Mouse (Mus musculus): ENCODE measurements around the gene Gnai1. TPM values are rescaled to one million over a fixed set of nuclear protein-coding genes. Genes with fewer than 3 reads are reported as not detected.

The Gnai1 gene
- 25.8 and 27.6 TPM in 2 replicates for polyA plus RNA-seq (2014; fragmentation: Nextera tagmentation; extraction: Ambion mirVana)

- no peaks in the 10 kb centered on the region for H3K27me3 ChIP-seq (ENCODE audit: control insufficient read depth, insufficient read depth, low read length)
- 0 out of 2 replicates have a peak within 1 kb of the TSS, but pooled peaks have one; percentile 70 for H3K27ac ChIP-seq (ENCODE audit: low read depth, low read length)
- peak; percentile 86 for DNase-seq (ENCODE audit: low spot score)
- no peaks in the 10 kb centered on the region for H3K9me3 ChIP-seq (ENCODE audit: control insufficient read depth, low read length)
- ATAC-seq (ENCODE audit: low FRiP score), result peak; percentile 98
- peak within 1 kb of the TSS; percentile 90 for H3K4me2 ChIP-seq (replicated peaks; ENCODE audit: low read depth, low read length)
- H3K4me1 ChIP-seq (replicated peaks; ENCODE audit: control insufficient read depth, insufficient read depth, low read length), result no peaks in the 10 kb centered on the region
- whole genome bisulfite sequencing, result under 1% methylated on average over 51 of the region's 76 CpGs
- peak within 1 kb of the TSS; percentile 64 for H3K9ac ChIP-seq (ENCODE audit: low read depth, low read length)
- H3K36me3 ChIP-seq (ENCODE audit: control insufficient read depth, insufficient read depth, low read length), result no peaks in the 10 kb centered on the region
- peak within 1 kb of the TSS; percentile 59 for H3K4me3 ChIP-seq (ENCODE audit: low read depth, low read length)
Measured at GRCm38 (mm10) chr5:18360281-18360819, at the start of gene Gnai1. TSS of gene Gnai1 (minus strand) at chr5:18360355.

GRCm38 (mm10) chr5:18367864-18368263 is 7.7 kb upstream of the Gnai1 start:
- Histone ChIP-seq H3K9me3 (ENCODE audit: control insufficient read depth, low read length) (no peaks in the 10 kb centered on the region), H3K9ac (ENCODE audit: low read depth, low read length) (no peak overlapping the region), H3K4me3 (ENCODE audit: low read depth, low read length) (no peak overlapping the region), H3K36me3 (ENCODE audit: control insufficient read depth, insufficient read depth, low read length) (no peaks in the 10 kb centered on the region), H3K4me1 (replicated peaks; ENCODE audit: control insufficient read depth, insufficient read depth, low read length) (no peaks in the 10 kb centered on the region), H3K27ac (ENCODE audit: low read depth, low read length) (no peak overlapping the region), H3K4me2 (replicated peaks; ENCODE audit: low read depth, low read length) (no peak overlapping the region), H3K27me3 (ENCODE audit: control insufficient read depth, insufficient read depth, low read length) (no peaks in the 10 kb centered on the region)
- WGBS, result 8% methylated on average over 2 of the region's 2 CpGs
- ATAC-seq (ENCODE audit: low FRiP score) (no peak), DNase-seq (ENCODE audit: low spot score) (no peak)

GRCm38 (mm10) chr5:18365460-18365859 is 5.3 kb upstream of the Gnai1 start:
- DNase-seq (ENCODE audit: low spot score), result no peak
- WGBS, result 95% methylated on average over 3 of the region's 3 CpGs
- no peak for ATAC-seq (ENCODE audit: low FRiP score)
- no peaks in the 10 kb centered on the region for H3K9me3 ChIP-seq (ENCODE audit: control insufficient read depth, low read length)
- no peaks in the 10 kb centered on the region for H3K4me1 ChIP-seq (replicated peaks; ENCODE audit: control insufficient read depth, insufficient read depth, low read length)
- H3K4me3 ChIP-seq (ENCODE audit: low read depth, low read length), result no peak overlapping the region
- no peaks in the 10 kb centered on the region for H3K27me3 ChIP-seq (ENCODE audit: control insufficient read depth, insufficient read depth, low read length)
- no peak overlapping the region for H3K4me2 ChIP-seq (replicated peaks; ENCODE audit: low read depth, low read length)
- H3K9ac ChIP-seq (ENCODE audit: low read depth, low read length), result no peak overlapping the region
- H3K36me3 ChIP-seq (ENCODE audit: control insufficient read depth, insufficient read depth, low read length), result no peaks in the 10 kb centered on the region
- H3K27ac ChIP-seq (ENCODE audit: low read depth, low read length), result no peak overlapping the region

GRCm38 (mm10) chr5:18360956-18361355 is 801 bp upstream of the Gnai1 start:
- WGBS, result 33% methylated on average over 6 of the region's 6 CpGs
- H3K27me3 ChIP-seq (ENCODE audit: control insufficient read depth, insufficient read depth, low read length), result no peaks in the 10 kb centered on the region
- H3K4me3 ChIP-seq (ENCODE audit: low read depth, low read length), result peak overlapping the region; percentile 59
- H3K27ac ChIP-seq (ENCODE audit: low read depth, low read length), result no peak overlapping the region
- no peaks in the 10 kb centered on the region for H3K4me1 ChIP-seq (replicated peaks; ENCODE audit: control insufficient read depth, insufficient read depth, low read length)
- no peaks in the 10 kb centered on the region for H3K9me3 ChIP-seq (ENCODE audit: control insufficient read depth, low read length)
- no peak for ATAC-seq (ENCODE audit: low FRiP score)
- no peaks in the 10 kb centered on the region for H3K36me3 ChIP-seq (ENCODE audit: control insufficient read depth, insufficient read depth, low read length)
- H3K9ac ChIP-seq (ENCODE audit: low read depth, low read length), result peak overlapping the region; percentile 32; the same call in 1 of the 2 replicates
- H3K4me2 ChIP-seq (replicated peaks; ENCODE audit: low read depth, low read length), result peak overlapping the region; percentile 90
- no peak for DNase-seq (ENCODE audit: low spot score)

DNA sequence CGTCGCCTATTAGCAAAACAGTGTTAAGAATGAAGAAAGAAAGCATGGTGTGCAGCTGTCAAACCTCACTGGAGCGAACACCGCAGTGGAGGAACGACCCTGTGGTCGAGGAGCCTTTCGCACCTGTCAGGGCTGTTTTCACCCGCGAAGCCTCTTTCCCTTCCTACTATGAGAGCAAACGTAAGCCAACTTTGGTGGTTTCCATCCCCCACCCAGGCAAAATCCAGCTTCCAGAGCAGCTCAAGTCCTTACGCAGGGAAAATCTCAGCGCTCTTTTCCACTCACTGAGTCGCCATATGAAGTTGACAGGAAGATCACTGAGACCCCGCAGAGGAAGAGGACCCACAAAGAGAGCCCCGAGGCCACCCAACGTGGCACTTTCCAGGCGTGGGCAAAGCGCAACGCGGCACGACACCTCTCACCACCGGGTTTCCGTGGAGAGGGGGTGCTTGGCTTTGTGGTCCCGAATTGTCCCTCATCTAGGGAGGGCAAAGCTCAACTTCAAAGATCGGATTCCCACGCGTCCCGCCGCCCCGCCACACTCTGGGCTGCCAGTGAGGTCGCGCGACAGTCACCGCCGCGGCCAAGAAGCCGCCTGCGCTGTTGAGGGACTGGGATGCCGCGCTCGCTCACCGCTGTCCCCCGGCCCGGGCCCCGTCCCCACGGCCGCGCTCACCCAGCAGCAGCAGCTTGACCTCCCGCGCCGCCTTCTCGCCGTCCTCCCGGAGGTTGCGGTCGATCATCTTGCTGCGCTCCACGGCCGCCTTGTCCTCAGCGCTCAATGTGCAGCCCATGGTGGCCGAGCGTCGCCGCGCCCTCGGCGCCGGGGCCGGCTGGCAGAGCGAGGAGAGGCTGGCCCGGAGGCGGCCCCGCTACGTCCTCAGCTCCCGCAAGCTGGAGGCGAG is 527 bp downstream of the Gnai1 start:
- H3K4me3 ChIP-seq (ENCODE audit: low read depth, low read length), result peak overlapping the region; percentile 59
- no peaks in the 10 kb centered on the region for H3K36me3 ChIP-seq (ENCODE audit: control insufficient read depth, insufficient read depth, low read length)
- no peaks in the 10 kb centered on the region for H3K9me3 ChIP-seq (ENCODE audit: control insufficient read depth, low read length)
- DNase-seq (ENCODE audit: low spot score) (peak; percentile 76), ATAC-seq (ENCODE audit: low FRiP score) (peak; percentile 90)
- 1% methylated on average over 70 of the region's 76 CpGs for WGBS
- H3K4me1 ChIP-seq (replicated peaks; ENCODE audit: control insufficient read depth, insufficient read depth, low read length), result no peaks in the 10 kb centered on the region
- H3K27me3 ChIP-seq (ENCODE audit: control insufficient read depth, insufficient read depth, low read length), result no peaks in the 10 kb centered on the region
- H3K27ac ChIP-seq (ENCODE audit: low read depth, low read length), result 0 out of 2 replicates have a peak overlapping the region, but pooled peaks have one; percentile 70
- H3K9ac ChIP-seq (ENCODE audit: low read depth, low read length), result peak overlapping the region; percentile 64
- H3K4me2 ChIP-seq (replicated peaks; ENCODE audit: low read depth, low read length), result peak overlapping the region; percentile 90

- Histone ChIP-seq H3K4me1 (replicated peaks; ENCODE audit: control insufficient read depth, insufficient read depth, low read length) (no peaks in the 10 kb centered on the region), H3K4me2 (replicated peaks; ENCODE audit: low read depth, low read length) (peak overlapping the region; percentile 90; the same call in 1 of the 2 replicates), H3K4me3 (ENCODE audit: low read depth, low read length) (peak overlapping the region; percentile 59), H3K9ac (ENCODE audit: low read depth, low read length) (no peak overlapping the region), H3K27ac (ENCODE audit: low read depth, low read length) (no peak overlapping the region), H3K27me3 (ENCODE audit: control insufficient read depth, insufficient read depth, low read length) (no peaks in the 10 kb centered on the region), H3K36me3 (ENCODE audit: control insufficient read depth, insufficient read depth, low read length) (no peaks in the 10 kb centered on the region), H3K9me3 (ENCODE audit: control insufficient read depth, low read length) (no peaks in the 10 kb centered on the region)
- ATAC-seq (ENCODE audit: low FRiP score) (no peak), DNase-seq (ENCODE audit: low spot score) (no peak)
- WGBS, result 44% methylated on average over 6 of the region's 6 CpGs
Measured at GRCm38 (mm10) chr5:18358778-18359177, 1.4 kb downstream of the Gnai1 start.

DNA sequence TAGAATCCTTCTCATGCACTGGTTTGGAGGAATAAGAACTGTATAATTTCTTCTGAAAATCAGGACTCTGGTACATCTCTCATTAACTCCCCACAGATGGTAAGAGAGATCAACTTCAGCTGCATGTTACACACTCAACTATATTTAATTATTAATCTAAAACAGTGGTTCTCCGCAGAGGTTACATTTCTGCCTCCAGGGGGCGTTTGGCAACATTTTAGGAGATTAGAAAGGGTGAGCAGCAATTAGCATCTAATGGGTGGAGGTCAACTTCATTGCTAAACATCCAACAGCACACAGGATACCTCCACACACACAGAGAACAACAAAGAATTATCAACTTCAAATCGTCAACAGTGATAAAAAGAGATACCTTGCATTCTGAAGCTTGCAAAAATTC is 2.0 kb downstream of the Gnai1 start:
- Histone ChIP-seq H3K9me3 (ENCODE audit: control insufficient read depth, low read length) (no peaks in the 10 kb centered on the region), H3K36me3 (ENCODE audit: control insufficient read depth, insufficient read depth, low read length) (no peaks in the 10 kb centered on the region), H3K4me2 (replicated peaks; ENCODE audit: low read depth, low read length) (no peak overlapping the region), H3K9ac (ENCODE audit: low read depth, low read length) (no peak overlapping the region), H3K27me3 (ENCODE audit: control insufficient read depth, insufficient read depth, low read length) (no peaks in the 10 kb centered on the region), H3K4me1 (replicated peaks; ENCODE audit: control insufficient read depth, insufficient read depth, low read length) (no peaks in the 10 kb centered on the region), H3K4me3 (ENCODE audit: low read depth, low read length) (no peak overlapping the region), H3K27ac (ENCODE audit: low read depth, low read length) (no peak overlapping the region)
- ATAC-seq (ENCODE audit: low FRiP score), result no peak
- peak; percentile 69 for DNase-seq (ENCODE audit: low spot score)
- 14% methylated on average over 3 of the region's 3 CpGs for WGBS

- H3K9me3 ChIP-seq (ENCODE audit: control insufficient read depth, low read length), result no peaks in the 10 kb centered on the region
- ATAC-seq (ENCODE audit: low FRiP score), result no peak
- no peak overlapping the region for H3K4me2 ChIP-seq (replicated peaks; ENCODE audit: low read depth, low read length)
- no peaks in the 10 kb centered on the region for H3K36me3 ChIP-seq (ENCODE audit: control insufficient read depth, insufficient read depth, low read length)
- 95% methylated on average over 3 of the region's 3 CpGs for WGBS
- no peak overlapping the region for H3K27ac ChIP-seq (ENCODE audit: low read depth, low read length)
- DNase-seq (ENCODE audit: low spot score), result no peak
- no peaks in the 10 kb centered on the region for H3K27me3 ChIP-seq (ENCODE audit: control insufficient read depth, insufficient read depth, low read length)
- no peak overlapping the region for H3K4me3 ChIP-seq (ENCODE audit: low read depth, low read length)
- H3K9ac ChIP-seq (ENCODE audit: low read depth, low read length), result no peak overlapping the region
- no peaks in the 10 kb centered on the region for H3K4me1 ChIP-seq (replicated peaks; ENCODE audit: control insufficient read depth, insufficient read depth, low read length)
Measured at GRCm38 (mm10) chr5:18347297-18347696, 12.9 kb downstream of the Gnai1 start.

All from hindbrain, embryonic 11.5 days (tissue).